Mouse (Mus musculus) kidney, adult 2 months (tissue): Measurements from ENCODE around the gene Lrrfip1.

Source experiments
- CTCF ChIP-seq: fragments of 200-500 bp; conservative IDR thresholded peaks from 2 replicates; pipeline ENCODE4 v1.5.1; 2011; ENCODE audit warnings: low read depth, mild to moderate bottlenecking, control low read depth, low read length, moderate library complexity, mixed read lengths; ENCODE audit not compliant: insufficient read depth, insufficient read length
- POLR2A ChIP-seq: fragments of 200-500 bp; IDR thresholded peaks from one replicate; pipeline ENCODE4 v1.6.1; 2011; ENCODE audit warnings: low read depth, low read length, control low read depth

GRCm38 (mm10) chr1:91022157-91022895, 23.8 kb downstream of the Lrrfip1 start:
- TF ChIP-seq CTCF (no peak), POLR2A (no peak)
